Mouse (Mus musculus) testis, adult 2 months (tissue): ENCODE data around the gene Tbrg1.

ENCODE experiments used
- CTCF ChIP-seq: fragments of 200-500 bp; IDR thresholded peaks from 2 replicates; pipeline ENCODE4 v1.5.1; 2012; ENCODE audit warnings: low read depth, mild to moderate bottlenecking, inconsistent platforms, low read length, moderate library complexity; ENCODE audit not compliant: control insufficient read depth, insufficient read depth, insufficient replicate concordance
- POLR2A ChIP-seq: fragments of 200-500 bp; IDR thresholded peaks from 2 replicates; pipeline ENCODE4 v1.6.1; 2012; ENCODE audit warnings: low read depth, mild to moderate bottlenecking, inconsistent platforms, low read length, moderate library complexity; ENCODE audit not compliant: control insufficient read depth

- TF ChIP-seq POLR2A (no peak), CTCF (no peak)
Measured at GRCm38 (mm10) chr9:37681123-37681522, 24.0 kb upstream of the Tbrg1 start.
